Mouse (Mus musculus): Measurements from ENCODE around the gene Prss42. TPM values are rescaled to one million over a fixed set of nuclear protein-coding genes. Genes with fewer than 3 reads are reported as not detected.

The Prss42 gene
- not detected in 2 replicates for polyA plus RNA-seq (2015; fragmentation: Nextera tagmentation; extraction: Ambion mirVana)

DNA sequence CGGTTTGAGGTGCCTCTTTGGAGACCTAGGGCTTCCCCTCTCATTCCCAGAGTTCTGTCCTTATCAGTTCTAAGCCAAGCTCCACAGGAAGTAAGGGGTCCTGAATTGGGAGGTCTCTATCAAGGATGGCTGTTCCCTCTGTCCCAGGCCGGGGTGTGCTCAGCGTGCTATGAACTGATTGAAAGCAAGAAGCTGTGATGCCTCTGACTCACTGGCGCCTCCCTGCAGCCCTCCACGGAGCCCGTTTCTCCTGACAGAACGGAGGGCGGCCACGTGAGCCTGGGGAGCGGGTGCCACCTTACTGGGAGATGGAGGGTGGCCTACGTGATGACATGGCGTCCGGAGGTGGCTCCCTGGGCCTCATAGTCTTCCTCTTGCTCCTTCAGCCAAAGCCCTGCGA lies at the start of gene Prss42:
Gene Prss42 (plus strand): TSS at position 301 of the 400 bp plus-strand sequence.
- 95% methylated on average over 14 of the region's 14 CpGs for WGBS

GRCm38 (mm10) chr9:110748451-110748850 lies 49.5 kb upstream of the Prss42 start:
- peak overlapping the region; percentile 90 for H3K27ac ChIP-seq
- ATAC-seq (replicated peaks; ENCODE audit: low FRiP score): peak; percentile 50; the same call in 1 of the 2 replicates
- H3K4me3 ChIP-seq (replicated peaks): no peak overlapping the region
- peaks cover 14% of the 10 kb centered on the region for H3K27me3 ChIP-seq
- 64% methylated on average over 2 of the region's 2 CpGs for WGBS
- no peaks in the 10 kb centered on the region for H3K36me3 ChIP-seq
- H3K4me1 ChIP-seq: peaks cover 92% of the 10 kb centered on the region
- H3K9ac ChIP-seq: no peak overlapping the region
- no peak overlapping the region for H3K4me2 ChIP-seq
- no peaks in the 10 kb centered on the region for H3K9me3 ChIP-seq (replicated peaks)

More for the DNA sequence above, at the start of gene Prss42:
- no peak within 1 kb of the TSS for H3K9ac ChIP-seq
- H3K36me3 ChIP-seq: no peaks in the 10 kb centered on the region
- ATAC-seq (replicated peaks; ENCODE audit: low FRiP score): no peak
- H3K4me2 ChIP-seq: no peak within 1 kb of the TSS
- no peaks in the 10 kb centered on the region for H3K27me3 ChIP-seq
- H3K9me3 ChIP-seq (replicated peaks): no peaks in the 10 kb centered on the region
- H3K27ac ChIP-seq: no peak within 1 kb of the TSS
- H3K4me1 ChIP-seq: no peaks in the 10 kb centered on the region
- no peak within 1 kb of the TSS for H3K4me3 ChIP-seq (replicated peaks)

GRCm38 (mm10) chr9:110750404-110751187 lies 47.4 kb upstream of the Prss42 start:
- H3K27ac ChIP-seq: peak overlapping the region; percentile 78
- no peaks in the 10 kb centered on the region for H3K36me3 ChIP-seq
- H3K4me3 ChIP-seq (replicated peaks): no peak overlapping the region
- peak; percentile 22; the same call in 1 of the 2 replicates for ATAC-seq (replicated peaks; ENCODE audit: low FRiP score)
- no peaks in the 10 kb centered on the region for H3K27me3 ChIP-seq
- H3K9ac ChIP-seq: no peak overlapping the region
- 0 out of 2 replicates have a peak overlapping the region, but pooled peaks have one; percentile 27 for H3K4me2 ChIP-seq
- WGBS: 12% methylated on average over 14 of the region's 14 CpGs
- peaks cover 75% of the 10 kb centered on the region for H3K4me1 ChIP-seq
- no peaks in the 10 kb centered on the region for H3K9me3 ChIP-seq (replicated peaks)

GRCm38 (mm10) chr9:110751412-110751811 lies 46.6 kb upstream of the Prss42 start:
- 69% methylated on average over 5 of the region's 5 CpGs for WGBS
- no peak overlapping the region for H3K9ac ChIP-seq
- no peak for ATAC-seq (replicated peaks; ENCODE audit: low FRiP score)

DNA sequence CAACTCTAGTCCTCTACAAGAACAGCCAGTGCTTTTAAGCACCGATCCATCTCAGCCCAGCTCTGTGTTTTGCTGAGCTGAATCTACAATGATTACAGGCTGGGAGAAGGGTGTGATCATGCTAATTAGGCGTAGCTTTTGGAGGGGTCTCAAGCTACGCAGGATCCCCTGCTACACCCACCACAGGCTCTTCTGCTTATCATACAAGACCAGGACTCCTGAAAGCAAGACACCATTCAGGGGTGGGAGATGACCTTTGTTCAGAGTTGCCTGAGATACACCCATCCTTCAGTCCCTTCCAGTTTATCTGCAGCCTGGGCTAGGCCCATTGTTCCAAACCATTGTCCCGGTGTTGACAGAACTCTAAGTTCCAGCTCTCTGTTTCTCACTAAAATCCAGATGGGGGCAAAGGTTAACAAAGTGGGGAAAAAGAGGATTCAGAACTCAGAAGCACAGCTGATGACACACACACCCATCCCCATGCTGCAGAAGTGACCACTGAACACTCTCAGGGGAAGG lies 45.0 kb upstream of the Prss42 start:
- 88% methylated on average over 4 of the region's 4 CpGs for WGBS
- Histone ChIP-seq H3K4me2 (no peak overlapping the region), H3K27ac (no peak overlapping the region), H3K4me1 (peaks cover 51% of the 10 kb centered on the region), H3K27me3 (no peaks in the 10 kb centered on the region), H3K36me3 (no peaks in the 10 kb centered on the region), H3K4me3 (replicated peaks) (no peak overlapping the region), H3K9ac (no peak overlapping the region), H3K9me3 (replicated peaks) (no peaks in the 10 kb centered on the region)
- ATAC-seq (replicated peaks; ENCODE audit: low FRiP score): no peak

More at GRCm38 (mm10) chr9:110751412-110751811, 46.6 kb upstream of the Prss42 start:
- Histone ChIP-seq H3K9me3 (replicated peaks) (no peaks in the 10 kb centered on the region), H3K27ac (peak overlapping the region; percentile 78; the same call in 1 of the 2 replicates), H3K27me3 (no peaks in the 10 kb centered on the region), H3K4me2 (no peak overlapping the region), H3K4me3 (replicated peaks) (no peak overlapping the region), H3K36me3 (no peaks in the 10 kb centered on the region), H3K4me1 (peaks cover 67% of the 10 kb centered on the region)

GRCm38 (mm10) chr9:110753773-110754172 lies 44.2 kb upstream of the Prss42 start:
- no peak overlapping the region for H3K4me3 ChIP-seq (replicated peaks)
- no peaks in the 10 kb centered on the region for H3K36me3 ChIP-seq
- no peaks in the 10 kb centered on the region for H3K9me3 ChIP-seq (replicated peaks)
- no peak overlapping the region for H3K9ac ChIP-seq
- no peaks in the 10 kb centered on the region for H3K27me3 ChIP-seq
- H3K4me2 ChIP-seq: no peak overlapping the region
- H3K27ac ChIP-seq: no peak overlapping the region
- 73% methylated on average over 4 of the region's 4 CpGs for WGBS
- ATAC-seq (replicated peaks; ENCODE audit: low FRiP score): no peak
- H3K4me1 ChIP-seq: peaks cover 47% of the 10 kb centered on the region

DNA sequence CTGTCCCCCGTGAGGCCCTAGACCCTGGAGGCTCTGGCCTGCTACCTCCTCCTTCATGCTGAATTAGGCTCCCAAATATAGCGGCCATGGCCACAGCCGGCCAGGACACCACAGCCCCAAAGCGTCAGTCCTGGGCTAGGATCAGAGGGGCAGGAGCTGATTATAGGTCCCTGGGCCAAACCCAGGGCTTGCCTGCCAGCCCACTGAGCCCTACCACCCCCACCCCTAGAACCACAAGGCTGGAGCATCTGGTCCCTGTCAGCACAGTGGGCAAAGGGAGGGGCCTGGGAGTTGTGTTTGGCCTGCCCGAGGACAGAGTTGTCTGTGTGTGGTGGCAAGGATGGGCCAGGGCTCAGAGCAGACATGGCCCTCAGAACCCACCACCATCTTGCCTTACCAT lies 40.1 kb upstream of the Prss42 start:
- WGBS: 82% methylated on average over 5 of the region's 5 CpGs
- no peaks in the 10 kb centered on the region for H3K27me3 ChIP-seq
- no peaks in the 10 kb centered on the region for H3K9me3 ChIP-seq (replicated peaks)
- no peak overlapping the region for H3K4me2 ChIP-seq
- ATAC-seq (replicated peaks; ENCODE audit: low FRiP score): no peak
- H3K4me3 ChIP-seq (replicated peaks): no peak overlapping the region
- no peak overlapping the region for H3K27ac ChIP-seq
- H3K4me1 ChIP-seq: peaks cover 22% of the 10 kb centered on the region
- H3K9ac ChIP-seq: no peak overlapping the region
- H3K36me3 ChIP-seq: no peaks in the 10 kb centered on the region

DNA sequence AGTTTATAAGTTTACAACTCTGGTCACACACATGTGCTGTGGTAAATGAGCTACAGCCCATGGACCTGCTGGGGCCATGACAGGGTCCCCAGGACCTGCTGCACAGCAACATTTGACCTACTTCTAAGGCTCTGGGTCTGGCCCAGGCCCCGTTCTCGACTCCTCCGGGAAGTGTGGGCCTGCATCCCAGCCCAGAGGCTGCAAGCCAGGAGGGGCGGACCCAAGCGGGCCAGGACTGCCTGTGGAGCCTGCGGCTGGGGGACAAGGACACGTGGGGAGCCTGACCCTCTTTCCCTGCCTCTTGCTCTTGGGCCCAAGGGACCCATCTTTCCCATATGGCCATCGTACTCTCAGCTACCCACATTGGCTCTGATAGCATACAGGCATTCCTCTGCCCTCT lies 39.4 kb upstream of the Prss42 start:
- no peak overlapping the region for H3K9ac ChIP-seq
- H3K36me3 ChIP-seq: no peaks in the 10 kb centered on the region
- H3K27me3 ChIP-seq: no peaks in the 10 kb centered on the region; the same call in 1 of the 2 replicates
- no peak overlapping the region for H3K27ac ChIP-seq
- H3K4me1 ChIP-seq: peaks cover 16% of the 10 kb centered on the region
- ATAC-seq (replicated peaks; ENCODE audit: low FRiP score): no peak; the same call in 1 of the 2 replicates
- no peaks in the 10 kb centered on the region for H3K9me3 ChIP-seq (replicated peaks)
- no peak overlapping the region for H3K4me2 ChIP-seq
- no peak overlapping the region for H3K4me3 ChIP-seq (replicated peaks)
- 63% methylated on average over 8 of the region's 8 CpGs for WGBS

DNA sequence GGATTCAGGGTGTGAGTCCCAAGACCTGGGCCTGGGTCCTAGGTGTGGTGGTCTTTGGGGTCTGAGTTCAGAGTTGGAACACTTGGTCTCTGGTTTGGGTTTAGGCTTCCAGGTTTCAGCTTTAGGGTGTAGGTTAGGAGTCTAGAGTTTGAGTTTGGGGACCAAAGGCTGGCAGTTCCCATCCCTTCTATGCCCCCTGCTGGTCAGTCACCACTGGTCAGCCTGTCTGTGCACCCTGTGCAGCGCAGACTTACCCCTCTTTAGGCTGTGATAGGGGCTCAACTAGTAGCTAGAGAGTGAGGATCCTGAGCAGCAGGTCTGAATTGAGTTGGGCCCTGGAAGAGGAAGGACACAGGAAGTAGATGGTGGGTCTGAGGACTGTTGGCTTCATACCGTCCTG lies 38.7 kb upstream of the Prss42 start:
- H3K9ac ChIP-seq: no peak overlapping the region
- peaks cover 13% of the 10 kb centered on the region for H3K4me1 ChIP-seq
- no peak overlapping the region for H3K27ac ChIP-seq
- no peaks in the 10 kb centered on the region; the same call in 1 of the 2 replicates for H3K27me3 ChIP-seq
- no peaks in the 10 kb centered on the region for H3K36me3 ChIP-seq
- ATAC-seq (replicated peaks; ENCODE audit: low FRiP score): peak; percentile 57
- WGBS: 51% methylated on average over 2 of the region's 2 CpGs
- H3K9me3 ChIP-seq (replicated peaks): no peaks in the 10 kb centered on the region
- H3K4me2 ChIP-seq: no peak overlapping the region
- no peak overlapping the region for H3K4me3 ChIP-seq (replicated peaks)

DNA sequence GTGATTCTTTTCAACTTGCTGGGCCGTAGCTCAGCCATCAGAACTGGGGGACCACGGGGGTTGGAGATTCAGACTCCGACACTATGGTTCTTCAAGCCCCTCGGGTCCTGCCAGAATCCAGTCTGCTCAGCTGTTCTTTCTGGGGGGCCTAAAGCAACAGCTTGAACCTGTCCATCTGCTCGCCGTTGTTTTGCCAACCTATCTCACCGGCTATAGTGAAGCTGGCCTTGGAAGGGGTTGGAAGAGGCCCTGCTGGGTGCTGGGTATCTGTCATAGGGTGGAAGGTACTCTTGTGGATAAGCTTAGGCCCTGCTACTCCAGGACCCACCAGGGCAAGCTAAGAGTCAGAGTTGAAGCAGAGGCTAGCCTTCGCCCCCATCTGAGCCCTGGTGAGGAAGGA lies 37.1 kb upstream of the Prss42 start:
- Histone ChIP-seq H3K27ac (no peak overlapping the region), H3K4me2 (no peak overlapping the region), H3K4me1 (peaks cover 13% of the 10 kb centered on the region), H3K4me3 (replicated peaks) (no peak overlapping the region), H3K27me3 (peaks cover 3% of the 10 kb centered on the region; the same call in 1 of the 2 replicates), H3K36me3 (no peaks in the 10 kb centered on the region), H3K9ac (no peak overlapping the region), H3K9me3 (replicated peaks) (no peaks in the 10 kb centered on the region)
- ATAC-seq (replicated peaks; ENCODE audit: low FRiP score): no peak
- 85% methylated on average over 8 of the region's 8 CpGs for WGBS

GRCm38 (mm10) chr9:110762763-110763162 lies 35.2 kb upstream of the Prss42 start:
- H3K27me3 ChIP-seq: peaks cover 3% of the 10 kb centered on the region; the same call in 1 of the 2 replicates
- no peak overlapping the region for H3K9ac ChIP-seq
- WGBS: 81% methylated on average over 10 of the region's 10 CpGs
- H3K4me3 ChIP-seq (replicated peaks): no peak overlapping the region
- H3K4me2 ChIP-seq: no peak overlapping the region
- no peak overlapping the region for H3K27ac ChIP-seq
- no peaks in the 10 kb centered on the region for H3K9me3 ChIP-seq (replicated peaks)
- no peaks in the 10 kb centered on the region for H3K36me3 ChIP-seq
- H3K4me1 ChIP-seq: peaks cover 13% of the 10 kb centered on the region
- no peak for ATAC-seq (replicated peaks; ENCODE audit: low FRiP score)

DNA sequence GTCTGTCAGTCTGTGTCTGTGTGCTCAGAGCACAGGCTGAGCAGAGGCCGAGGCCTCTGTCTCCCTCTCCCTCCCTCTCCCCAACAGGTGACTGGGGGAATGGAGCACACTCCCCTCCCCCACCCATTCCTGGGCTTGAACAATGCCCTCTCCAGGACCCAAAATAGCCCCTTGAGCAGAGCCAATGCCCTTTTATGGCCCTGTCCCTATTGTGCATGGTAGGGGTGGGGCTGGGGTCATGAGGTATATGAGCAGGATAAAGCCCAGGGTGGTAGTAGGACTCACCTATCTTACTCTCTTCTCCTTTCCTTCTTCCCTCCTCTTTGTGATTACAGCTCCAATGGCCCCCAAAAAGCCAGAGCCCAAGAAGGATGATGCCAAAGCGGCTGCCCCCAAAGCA lies 34.6 kb upstream of the Prss42 start:
- Histone ChIP-seq H3K4me3 (replicated peaks) (no peak overlapping the region), H3K9ac (no peak overlapping the region), H3K9me3 (replicated peaks) (no peaks in the 10 kb centered on the region), H3K36me3 (no peaks in the 10 kb centered on the region), H3K27me3 (peaks cover 3% of the 10 kb centered on the region; the same call in 1 of the 2 replicates), H3K4me2 (no peak overlapping the region), H3K27ac (no peak overlapping the region), H3K4me1 (peaks cover 13% of the 10 kb centered on the region)
- ATAC-seq (replicated peaks; ENCODE audit: low FRiP score): no peak
- WGBS: 56% methylated on average over 2 of the region's 2 CpGs
